Mouse (Mus musculus) heart, embryonic 12.5 days (tissue): ENCODE results near the gene Rasgrp2. TPM values are rescaled to one million over a fixed set of nuclear protein-coding genes. Genes with fewer than 3 reads are reported as not detected.

Experiments used
- ATAC-seq: fragments of 200-750 bp; cut with Nextera tagmentation; 2 replicates; pipeline ENCODE4 v1.8.0; 2017; ENCODE audit warnings: moderate TSS enrichment, moderate library complexity; ENCODE audit not compliant: insufficient number of reproducible peaks, low FRiP score
- H3K27ac ChIP-seq: fragments of 300-500 bp; sonication (generic); 2 replicates; pipeline ENCODE4 v1.5.1; 2016; ENCODE audit warnings: mild to moderate bottlenecking, moderate library complexity; ENCODE audit not compliant: poor library complexity, severe bottlenecking
- H3K27me3 ChIP-seq: fragments of 300-500 bp; sonication (generic); replicated peaks from 2 replicates; pipeline ENCODE4 v1.6.1; 2016; ENCODE audit warnings: mild to moderate bottlenecking, moderate library complexity
- H3K36me3 ChIP-seq: fragments of 300-500 bp; sonication (generic); 2 replicates; pipeline ENCODE4 v1.6.1; 2016; ENCODE audit warnings: mild to moderate bottlenecking, moderate library complexity
- H3K4me1 ChIP-seq: fragments of 300-500 bp; sonication (generic); replicated peaks from 2 replicates; pipeline ENCODE4 v1.6.1; 2016; ENCODE audit warnings: mild to moderate bottlenecking
- H3K4me2 ChIP-seq: fragments of 300-500 bp; sonication (generic); 2 replicates; pipeline ENCODE4 v1.6.1; 2016; ENCODE audit warnings: mild to moderate bottlenecking, moderate library complexity
- H3K4me3 ChIP-seq: fragments of 300-500 bp; sonication (generic); 2 replicates; pipeline ENCODE4 v1.5.1; 2016; ENCODE audit warnings: mild to moderate bottlenecking
- H3K9ac ChIP-seq: fragments of 300-500 bp; sonication (generic); 2 replicates; pipeline ENCODE4 v1.6.1; 2016; ENCODE audit warnings: mild to moderate bottlenecking, moderate library complexity
- H3K9me3 ChIP-seq: fragments of 300-500 bp; sonication (generic); replicated peaks from 2 replicates; pipeline ENCODE4 v1.6.1; 2016; ENCODE audit warnings: mild to moderate bottlenecking, moderate library complexity
- WGBS: fragments of 180-500 bp; shearing (Covaris S2); methylation state at CpG from one replicate; pipeline ENCODE4 v1.1.7; 2016; 5-methylcytosine and 5-hydroxymethylcytosine counted together
- polyA plus RNA-seq: library from polyadenylated mRNA; unstranded; fragments of >200 nt; fragmentation: Nextera tagmentation; extraction: Ambion mirVana; gene quantifications from 2 replicates; pipeline ENCODE4 v1.2.1, GENCODE M21; 2016

Gene Rasgrp2
- polyA plus RNA-seq, 1 experiment from 2014 or later, result 45.8 TPM

GRCm38 (mm10) chr19:6445761-6446423 lies 46.8 kb downstream of the Rasgrp2 start:
- Histone ChIP-seq H3K36me3 (no peaks in the 10 kb centered on the region), H3K4me1 (peaks cover 13% of the 10 kb centered on the region), H3K4me3 (no peak overlapping the region), H3K4me2 (no peak overlapping the region), H3K9me3 (no peaks in the 10 kb centered on the region), H3K27me3 (peaks cover 77% of the 10 kb centered on the region), H3K9ac (no peak overlapping the region), H3K27ac (no peak overlapping the region)
- 46% methylated on average over 10 of the region's 10 CpGs for WGBS
- ATAC-seq, result no peak

- no peak overlapping the region for H3K4me2 ChIP-seq
- peaks cover 13% of the 10 kb centered on the region for H3K4me1 ChIP-seq
- no peak overlapping the region for H3K9ac ChIP-seq
- H3K9me3 ChIP-seq, result no peaks in the 10 kb centered on the region
- H3K27ac ChIP-seq, result no peak overlapping the region
- 46% methylated on average over 7 of the region's 7 CpGs for WGBS
- H3K4me3 ChIP-seq, result no peak overlapping the region
- no peak for ATAC-seq
- peaks cover 81% of the 10 kb centered on the region for H3K27me3 ChIP-seq
- H3K36me3 ChIP-seq, result no peaks in the 10 kb centered on the region
These were observed 47.7 kb downstream of the Rasgrp2 start for GRCm38 (mm10) chr19:6446736-6447437.

GRCm38 (mm10) chr19:6448752-6449151 lies 49.6 kb downstream of the Rasgrp2 start:
- H3K27me3 ChIP-seq, result peaks cover 82% of the 10 kb centered on the region

GRCm38 (mm10) chr19:6449841-6450240 lies 50.7 kb downstream of the Rasgrp2 start:
- no peaks in the 10 kb centered on the region for H3K9me3 ChIP-seq
- no peak overlapping the region for H3K4me2 ChIP-seq
- ATAC-seq, result no peak
- WGBS, result 58% methylated on average over 7 of the region's 7 CpGs
- no peak overlapping the region for H3K27ac ChIP-seq
- H3K4me3 ChIP-seq, result no peak overlapping the region
- peaks cover 13% of the 10 kb centered on the region for H3K4me1 ChIP-seq
- H3K36me3 ChIP-seq, result no peaks in the 10 kb centered on the region
- H3K9ac ChIP-seq, result no peak overlapping the region
- H3K27me3 ChIP-seq, result peaks cover 73% of the 10 kb centered on the region

More at GRCm38 (mm10) chr19:6448752-6449151, 49.6 kb downstream of the Rasgrp2 start:
- H3K4me2 ChIP-seq, result peak overlapping the region; percentile 56
- WGBS, result 7% methylated on average over 5 of the region's 5 CpGs
- no peaks in the 10 kb centered on the region for H3K36me3 ChIP-seq
- H3K9me3 ChIP-seq, result no peaks in the 10 kb centered on the region
- peaks cover 13% of the 10 kb centered on the region for H3K4me1 ChIP-seq
- H3K27ac ChIP-seq, result no peak overlapping the region
- no peak overlapping the region for H3K9ac ChIP-seq
- ATAC-seq, result no peak
- H3K4me3 ChIP-seq, result no peak overlapping the region

GRCm38 (mm10) chr19:6452030-6452494 lies 52.9 kb downstream of the Rasgrp2 start:
- WGBS, result 23% methylated on average over 6 of the region's 6 CpGs
- no peak overlapping the region for H3K4me3 ChIP-seq
- H3K9ac ChIP-seq, result no peak overlapping the region
- peak; percentile 41; the same call in 1 of the 2 replicates for ATAC-seq
- no peaks in the 10 kb centered on the region for H3K9me3 ChIP-seq
- no peaks in the 10 kb centered on the region for H3K36me3 ChIP-seq
- H3K27me3 ChIP-seq, result peaks cover 61% of the 10 kb centered on the region
- H3K4me2 ChIP-seq, result no peak overlapping the region
- no peak overlapping the region for H3K27ac ChIP-seq
- H3K4me1 ChIP-seq, result peaks cover 13% of the 10 kb centered on the region

GRCm38 (mm10) chr19:6452672-6453310 lies 53.7 kb downstream of the Rasgrp2 start:
- H3K4me3 ChIP-seq, result no peak overlapping the region
- no peaks in the 10 kb centered on the region for H3K36me3 ChIP-seq
- no peak overlapping the region for H3K27ac ChIP-seq
- peaks cover 60% of the 10 kb centered on the region for H3K27me3 ChIP-seq
- no peaks in the 10 kb centered on the region for H3K9me3 ChIP-seq
- no peak for ATAC-seq
- peaks cover 12% of the 10 kb centered on the region for H3K4me1 ChIP-seq
- WGBS, result 69% methylated on average over 9 of the region's 9 CpGs
- H3K4me2 ChIP-seq, result no peak overlapping the region
- no peak overlapping the region for H3K9ac ChIP-seq

- 81% methylated on average over 8 of the region's 8 CpGs for WGBS
- ATAC-seq, result no peak
- H3K4me1 ChIP-seq, result peaks cover 7% of the 10 kb centered on the region
- peaks cover 56% of the 10 kb centered on the region for H3K27me3 ChIP-seq
- no peaks in the 10 kb centered on the region for H3K36me3 ChIP-seq
- H3K4me3 ChIP-seq, result no peak overlapping the region
- no peak overlapping the region for H3K27ac ChIP-seq
- H3K9ac ChIP-seq, result no peak overlapping the region
- no peaks in the 10 kb centered on the region for H3K9me3 ChIP-seq
- no peak overlapping the region for H3K4me2 ChIP-seq
These were observed 54.2 kb downstream of the Rasgrp2 start for GRCm38 (mm10) chr19:6453349-6453748.

GRCm38 (mm10) chr19:6454041-6454720 lies 55.0 kb downstream of the Rasgrp2 start:
- WGBS, result 64% methylated on average over 10 of the region's 10 CpGs
- H3K36me3 ChIP-seq, result no peaks in the 10 kb centered on the region
- H3K9me3 ChIP-seq, result no peaks in the 10 kb centered on the region
- H3K4me2 ChIP-seq, result no peak overlapping the region
- H3K4me3 ChIP-seq, result no peak overlapping the region
- H3K9ac ChIP-seq, result no peak overlapping the region
- H3K27me3 ChIP-seq, result peaks cover 48% of the 10 kb centered on the region
- no peak overlapping the region for H3K27ac ChIP-seq
- ATAC-seq, result no peak
- H3K4me1 ChIP-seq, result no peaks in the 10 kb centered on the region

GRCm38 (mm10) chr19:6459504-6459903 lies 60.4 kb downstream of the Rasgrp2 start:
- H3K36me3 ChIP-seq, result no peaks in the 10 kb centered on the region
- no peaks in the 10 kb centered on the region for H3K9me3 ChIP-seq
- H3K27ac ChIP-seq, result no peak overlapping the region
- no peak overlapping the region for H3K9ac ChIP-seq
- H3K4me1 ChIP-seq, result no peaks in the 10 kb centered on the region; the same call in 1 of the 2 replicates
- 77% methylated on average over 6 of the region's 6 CpGs for WGBS
- peaks cover 31% of the 10 kb centered on the region for H3K27me3 ChIP-seq
- no peak overlapping the region for H3K4me3 ChIP-seq
- H3K4me2 ChIP-seq, result no peak overlapping the region
- no peak for ATAC-seq

GRCm38 (mm10) chr19:6462841-6463240 lies 63.7 kb downstream of the Rasgrp2 start:
- Histone ChIP-seq H3K4me3 (no peak overlapping the region), H3K27me3 (peaks cover 20% of the 10 kb centered on the region), H3K27ac (no peak overlapping the region), H3K9ac (no peak overlapping the region), H3K4me1 (no peaks in the 10 kb centered on the region; the same call in 1 of the 2 replicates), H3K9me3 (peaks cover 6% of the 10 kb centered on the region), H3K36me3 (no peaks in the 10 kb centered on the region), H3K4me2 (no peak overlapping the region)
- 36% methylated on average over 6 of the region's 6 CpGs for WGBS
- ATAC-seq, result no peak
